Mouse (Mus musculus) liver, embryonic 11.5 days (tissue): ENCODE measurements at regions not wholly inside any gene's neighbourhood (a gene's known extent, or its start where the extent isn't known, plus 50 kb on each side); places are given as distances from the start of the nearest gene placed in this dataset.

Experiments used
- ATAC-seq: fragments of 200-750 bp; cut with Nextera tagmentation; replicated peaks from 2 replicates; pipeline ENCODE4 v1.8.0; 2017; ENCODE audit warnings: moderate number of reproducible peaks, mild to moderate bottlenecking, moderate TSS enrichment, moderate library complexity; ENCODE audit not compliant: low FRiP score
- DNase-seq: peaks from one replicate; pipeline ENCODE4 v3.0.0-alpha.2; 2017; ENCODE audit warnings: low spot score
- H3K27ac ChIP-seq: fragments of 300-500 bp; sonication (generic); 2 replicates; pipeline ENCODE4 v1.5.1; 2014; ENCODE audit warnings: mild to moderate bottlenecking, low read depth, low read length, control low read depth
- H3K27me3 ChIP-seq: fragments of 300-500 bp; sonication (generic); replicated peaks from 2 replicates; pipeline ENCODE4 v1.6.1; 2014; ENCODE audit warnings: low read length, mixed read lengths; ENCODE audit not compliant: control insufficient read depth, insufficient read depth
- H3K36me3 ChIP-seq: fragments of 300-500 bp; sonication (generic); 2 replicates; pipeline ENCODE4 v1.6.1; 2014; ENCODE audit warnings: mild to moderate bottlenecking, low read length, moderate library complexity, mixed read lengths; ENCODE audit not compliant: control insufficient read depth, insufficient read depth
- H3K4me1 ChIP-seq: fragments of 300-500 bp; sonication (generic); replicated peaks from 2 replicates; pipeline ENCODE4 v1.6.1; 2014; ENCODE audit warnings: low read length, mixed read lengths; ENCODE audit not compliant: control insufficient read depth, insufficient read depth
- H3K4me2 ChIP-seq: fragments of 300-500 bp; sonication (generic); 2 replicates; pipeline ENCODE4 v1.6.1; 2014; ENCODE audit warnings: mild to moderate bottlenecking, control low read depth, moderate library complexity
- H3K4me3 ChIP-seq: fragments of 300-500 bp; sonication (generic); 2 replicates; pipeline ENCODE4 v1.5.1; 2014; ENCODE audit warnings: low read depth, low read length, control low read depth
- H3K9ac ChIP-seq: fragments of 300-500 bp; sonication (generic); 2 replicates; pipeline ENCODE4 v1.6.1; 2014; ENCODE audit warnings: low read depth, low read length, control low read depth
- H3K9me3 ChIP-seq: fragments of 300-500 bp; sonication (generic); 2 replicates; pipeline ENCODE4 v1.6.1; 2016; ENCODE audit warnings: low read length, inconsistent platforms, mixed read lengths; ENCODE audit not compliant: control insufficient read depth
- WGBS: fragments of 180-500 bp; shearing (Covaris S2); extraction: QIAGEN DNeasy Blood & Tissue Kit; methylation state at CpG from one replicate; pipeline ENCODE4 v1.1.7; 2014; 5-methylcytosine and 5-hydroxymethylcytosine counted together

DNA sequence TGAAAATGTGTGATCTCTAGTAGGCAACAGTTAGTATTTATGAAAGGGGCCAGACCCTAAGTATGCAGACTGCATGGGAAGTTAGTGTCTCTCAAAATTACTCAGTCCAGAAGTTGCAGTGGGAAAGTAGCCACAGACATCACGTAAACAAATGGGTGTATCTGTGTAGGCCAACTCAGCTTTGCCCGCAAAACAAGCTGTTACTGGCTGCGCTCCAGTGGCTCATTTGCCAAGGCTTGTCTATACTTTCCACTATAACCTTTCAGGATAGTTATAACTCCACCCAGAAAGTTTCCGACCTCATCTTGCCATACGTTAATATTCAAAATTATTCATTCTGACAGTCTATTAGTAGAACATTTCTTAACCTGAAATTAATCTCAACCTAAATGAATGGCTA is 222.4 kb upstream of the Atp2b1 start:
- H3K4me2 ChIP-seq: no peak overlapping the region
- H3K4me1 ChIP-seq: no peaks in the 10 kb centered on the region
- no peak overlapping the region for H3K4me3 ChIP-seq
- ATAC-seq (no peak), DNase-seq (no peak)
- no peaks in the 10 kb centered on the region for H3K9me3 ChIP-seq
- no peaks in the 10 kb centered on the region for H3K27me3 ChIP-seq
- H3K36me3 ChIP-seq: no peaks in the 10 kb centered on the region
- 91% methylated on average over 5 of the region's 5 CpGs for WGBS
- H3K9ac ChIP-seq: no peak overlapping the region
- H3K27ac ChIP-seq: no peak overlapping the region

DNA sequence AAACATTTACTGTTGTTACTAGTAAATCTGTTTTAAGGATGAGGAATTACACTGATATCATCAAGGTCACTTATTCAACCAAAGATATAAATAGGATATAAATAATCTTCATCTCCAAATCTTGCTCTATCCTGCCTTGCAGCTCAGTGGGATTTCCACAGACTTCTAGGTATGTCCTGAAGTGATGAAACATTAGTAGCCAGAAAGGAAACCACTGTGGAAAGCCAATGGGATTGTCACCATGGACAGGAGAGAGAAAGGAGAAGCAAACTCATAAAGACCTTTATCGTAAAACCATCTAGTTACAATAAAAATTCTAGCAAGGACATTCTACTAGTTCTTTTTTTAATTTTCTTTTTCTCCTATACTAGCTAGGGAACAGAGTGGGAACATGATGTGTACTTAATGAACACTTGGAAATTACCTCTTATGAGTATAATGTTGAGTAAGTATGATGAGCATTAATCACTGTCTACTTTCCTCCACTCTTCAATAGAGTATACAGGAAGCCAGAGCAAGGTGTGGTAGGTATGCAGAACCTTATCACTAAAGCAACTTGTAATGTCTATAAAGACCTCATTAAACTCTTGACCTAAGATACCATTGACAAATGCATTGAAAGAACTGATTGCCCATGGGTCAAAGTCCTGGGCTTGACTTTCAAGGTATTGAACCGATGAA is 219.4 kb upstream of the Atp2b1 start:
- Histone ChIP-seq H3K4me1 (no peaks in the 10 kb centered on the region), H3K36me3 (no peaks in the 10 kb centered on the region), H3K27ac (no peak overlapping the region), H3K9me3 (no peaks in the 10 kb centered on the region), H3K4me3 (no peak overlapping the region), H3K27me3 (no peaks in the 10 kb centered on the region), H3K4me2 (no peak overlapping the region), H3K9ac (no peak overlapping the region)
- no peak for ATAC-seq
- DNase-seq: no peak
- 83% methylated on average over 2 of the region's 2 CpGs for WGBS

GRCm38 (mm10) chr10:98695371-98695725 is 218.9 kb upstream of the Atp2b1 start:
- Histone ChIP-seq H3K4me2 (no peak overlapping the region), H3K4me3 (no peak overlapping the region), H3K27ac (no peak overlapping the region), H3K27me3 (no peaks in the 10 kb centered on the region), H3K4me1 (no peaks in the 10 kb centered on the region), H3K9me3 (no peaks in the 10 kb centered on the region), H3K36me3 (no peaks in the 10 kb centered on the region), H3K9ac (no peak overlapping the region)
- DNase-seq (no peak), ATAC-seq (no peak)
- WGBS: 82% methylated on average over 2 of the region's 2 CpGs

- no peak for DNase-seq
- Histone ChIP-seq H3K27ac (no peak overlapping the region), H3K36me3 (no peaks in the 10 kb centered on the region), H3K9ac (no peak overlapping the region), H3K9me3 (no peaks in the 10 kb centered on the region), H3K4me3 (no peak overlapping the region), H3K4me1 (no peaks in the 10 kb centered on the region), H3K4me2 (no peak overlapping the region), H3K27me3 (no peaks in the 10 kb centered on the region)
- no peak for ATAC-seq
- WGBS: 79% methylated on average over 4 of the region's 4 CpGs
These were observed 216.3 kb upstream of the Atp2b1 start for GRCm38 (mm10) chr10:98697866-98698265.

DNA sequence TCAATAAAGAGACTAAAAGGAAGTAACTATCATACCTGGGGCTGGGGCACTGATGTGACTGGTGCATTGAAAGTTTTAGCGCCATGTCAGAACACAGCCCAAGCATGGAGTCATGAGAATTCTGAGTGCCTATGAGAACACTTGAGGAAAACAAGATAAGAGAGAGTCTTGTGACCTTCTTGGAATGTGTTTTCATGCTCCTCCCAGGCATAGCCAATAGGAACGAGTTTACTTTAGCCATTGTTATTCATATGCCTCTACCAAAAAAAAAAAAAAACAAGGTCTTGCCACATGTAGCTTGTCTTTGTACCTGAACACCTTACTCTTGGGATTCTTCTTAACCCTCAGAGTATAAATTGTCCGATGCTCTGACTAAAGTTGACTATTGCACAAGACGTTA is 214.6 kb upstream of the Atp2b1 start:
- WGBS: 84% methylated on average over 4 of the region's 4 CpGs
- ATAC-seq: no peak

DNA sequence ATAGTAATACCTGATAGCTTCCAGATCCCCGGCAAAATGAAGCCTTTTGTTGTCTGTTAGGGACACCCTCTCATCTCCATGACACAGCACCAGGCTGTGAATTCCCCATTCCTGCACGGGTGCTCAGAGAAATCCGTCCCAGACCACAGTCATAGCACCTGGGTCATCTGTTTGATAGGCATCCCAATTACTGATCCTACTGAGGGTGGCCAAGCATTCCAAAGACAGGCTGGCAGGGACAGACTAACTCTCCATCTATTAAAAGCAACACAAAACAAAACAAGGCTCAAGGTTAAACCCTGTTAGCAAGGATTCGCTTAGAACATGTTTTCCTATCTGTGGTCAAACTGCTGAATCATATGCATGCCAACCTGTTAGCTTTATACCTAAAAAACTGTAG is 213.8 kb upstream of the Atp2b1 start:
- Histone ChIP-seq H3K4me3 (no peak overlapping the region), H3K36me3 (no peaks in the 10 kb centered on the region), H3K4me2 (no peak overlapping the region), H3K27ac (no peak overlapping the region), H3K4me1 (no peaks in the 10 kb centered on the region), H3K9ac (no peak overlapping the region), H3K27me3 (no peaks in the 10 kb centered on the region), H3K9me3 (no peaks in the 10 kb centered on the region)
- no peak for ATAC-seq
- WGBS: 67% methylated on average over 4 of the region's 4 CpGs
- no peak for DNase-seq

More for the DNA sequence above, 214.6 kb upstream of the Atp2b1 start:
- Histone ChIP-seq H3K27me3 (no peaks in the 10 kb centered on the region), H3K4me3 (no peak overlapping the region), H3K9ac (no peak overlapping the region), H3K4me2 (no peak overlapping the region), H3K4me1 (no peaks in the 10 kb centered on the region), H3K27ac (no peak overlapping the region), H3K36me3 (no peaks in the 10 kb centered on the region), H3K9me3 (no peaks in the 10 kb centered on the region)
- DNase-seq: no peak

GRCm38 (mm10) chr10:98701285-98701684 is 212.9 kb upstream of the Atp2b1 start:
- DNase-seq: no peak
- 58% methylated on average over 3 of the region's 3 CpGs for WGBS
- no peak overlapping the region for H3K4me2 ChIP-seq

GRCm38 (mm10) chr10:98702470-98703215 is 211.6 kb upstream of the Atp2b1 start:
- H3K36me3 ChIP-seq: no peaks in the 10 kb centered on the region
- WGBS: 84% methylated on average over 5 of the region's 5 CpGs
- DNase-seq (no peak), ATAC-seq (no peak)
- no peak overlapping the region for H3K4me3 ChIP-seq
- no peak overlapping the region for H3K4me2 ChIP-seq
- H3K27ac ChIP-seq: no peak overlapping the region
- no peaks in the 10 kb centered on the region for H3K9me3 ChIP-seq
- H3K9ac ChIP-seq: no peak overlapping the region
- H3K4me1 ChIP-seq: no peaks in the 10 kb centered on the region
- H3K27me3 ChIP-seq: no peaks in the 10 kb centered on the region

More at GRCm38 (mm10) chr10:98701285-98701684, 212.9 kb upstream of the Atp2b1 start:
- Histone ChIP-seq H3K27me3 (no peaks in the 10 kb centered on the region), H3K9me3 (no peaks in the 10 kb centered on the region), H3K4me3 (no peak overlapping the region), H3K36me3 (no peaks in the 10 kb centered on the region), H3K27ac (no peak overlapping the region), H3K9ac (no peak overlapping the region), H3K4me1 (no peaks in the 10 kb centered on the region)
- ATAC-seq: no peak
